Mouse (Mus musculus) kidney, embryonic 16.5 days (tissue): Measurements from ENCODE around the gene Dach2. TPM values are rescaled to one million over a fixed set of nuclear protein-coding genes. Genes with fewer than 3 reads are reported as not detected.

Experiments
- ATAC-seq: fragments of 200-750 bp; cut with Nextera tagmentation; 2 replicates; pipeline ENCODE4 v1.8.0; 2017; ENCODE audit warnings: moderate TSS enrichment; ENCODE audit not compliant: low FRiP score, low TSS enrichment
- H3K27ac ChIP-seq: fragments of 300-500 bp; sonication (generic); 2 replicates; pipeline ENCODE4 v1.5.1; 2014; ENCODE audit warnings: low read length
- H3K27me3 ChIP-seq: fragments of 300-500 bp; sonication (generic); 2 replicates; pipeline ENCODE4 v1.6.1; 2014; ENCODE audit warnings: low read length, control low read depth, mixed read lengths; ENCODE audit not compliant: insufficient read depth
- H3K36me3 ChIP-seq: fragments of 300-500 bp; sonication (generic); 2 replicates; pipeline ENCODE4 v1.6.1; 2014; ENCODE audit warnings: low read length, control low read depth, mixed read lengths; ENCODE audit not compliant: insufficient read depth
- H3K4me1 ChIP-seq: fragments of 300-500 bp; sonication (generic); 2 replicates; pipeline ENCODE4 v1.6.1; 2014; ENCODE audit warnings: low read length, control low read depth, mixed read lengths; ENCODE audit not compliant: insufficient read depth
- H3K4me2 ChIP-seq: fragments of 300-500 bp; sonication (generic); replicated peaks from 2 replicates; pipeline ENCODE4 v1.6.1; 2014; ENCODE audit warnings: low read depth, low read length
- H3K4me3 ChIP-seq: fragments of 300-500 bp; sonication (generic); 2 replicates; pipeline ENCODE4 v1.5.1; 2014; ENCODE audit warnings: mild to moderate bottlenecking, low read length
- H3K9ac ChIP-seq: fragments of 300-500 bp; sonication (generic); replicated peaks from 2 replicates; pipeline ENCODE4 v1.6.1; 2014; ENCODE audit warnings: low read length
- H3K9me3 ChIP-seq: fragments of 300-500 bp; sonication (generic); 2 replicates; pipeline ENCODE4 v1.6.1; 2016; ENCODE audit warnings: low read length, control low read depth
- WGBS: fragments of 180-500 bp; shearing (Covaris S2); extraction: QIAGEN DNeasy Blood & Tissue Kit; methylation state at CpG from one replicate; pipeline ENCODE4 v1.1.7; 2014; 5-methylcytosine and 5-hydroxymethylcytosine counted together
- polyA plus RNA-seq: library from polyadenylated mRNA; unstranded; fragments of >200 nt; fragmentation: Nextera tagmentation; extraction: Ambion mirVana; gene quantifications from 2 replicates; pipeline ENCODE4 v1.2.1, GENCODE M21; 2015

Dach2 gene
- polyA plus RNA-seq, 1 experiment from 2014 or later, result 9.9 TPM

DNA sequence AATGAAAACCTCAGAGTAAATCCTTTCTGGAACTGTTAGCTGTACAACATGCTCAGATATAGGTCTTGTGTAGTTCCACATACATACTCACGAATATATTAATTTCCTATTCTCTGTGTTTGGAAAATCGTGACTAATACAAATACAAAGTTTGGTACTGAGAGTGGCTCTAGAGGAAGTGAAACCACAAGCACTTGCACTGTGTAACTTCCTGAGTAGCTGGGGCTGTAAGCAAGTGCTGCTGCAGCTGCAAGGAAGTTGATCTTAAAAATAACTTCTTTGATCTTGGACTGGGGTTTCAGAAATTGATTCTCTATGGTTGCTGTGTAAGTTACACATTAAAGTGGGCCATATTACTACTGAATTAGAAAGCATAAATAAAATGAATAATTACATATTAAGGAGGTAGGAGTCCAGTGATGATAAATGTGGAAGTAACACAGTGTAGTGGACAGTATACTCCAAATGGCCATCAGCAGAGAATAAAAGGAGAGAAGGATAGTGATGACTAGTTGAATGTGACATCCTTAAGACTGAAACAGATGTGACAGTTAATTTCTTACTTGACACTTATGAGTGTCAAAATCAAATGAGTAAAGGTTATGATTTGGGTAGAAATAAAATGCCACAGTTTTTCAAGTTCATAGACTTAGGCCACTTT, 570.7 kb downstream of the Dach2 start:
- Histone ChIP-seq H3K36me3 (no peaks in the 10 kb centered on the region), H3K4me3 (no peak overlapping the region), H3K27me3 (no peaks in the 10 kb centered on the region), H3K9ac (no peak overlapping the region), H3K4me2 (no peak overlapping the region), H3K27ac (no peak overlapping the region), H3K9me3 (no peaks in the 10 kb centered on the region), H3K4me1 (no peaks in the 10 kb centered on the region)
- ATAC-seq, result no peak
- WGBS, result 56% methylated on average over 2 of the region's 2 CpGs

Other genes with a start within 250 kb of the Dach2 start
- 13.2 and 15.0 TPM in 2 replicates for gene Chm, start 112.0 kb upstream of the Dach2 start, polyA plus RNA-seq